Mouse (Mus musculus) spleen, embryonic (tissue): Measurements from ENCODE around the gene Gm10563.
"Not testable (repeated sequence)": the region's sequence is repeated elsewhere in the genome, so short reads cannot be mapped to it uniquely, and the experiment has no call there.

ENCODE experiments used
- CTCF ChIA-PET: fragments of 350-600 bp; sonication (Branson Sonifier 250); formaldehyde crosslinking; loops from one replicate; lab custom pipeline; 2022; lab: Charles Lee

The Gm10563 gene

GRCm38 (mm10) chr4:155601091-155601996 is 43.9 kb downstream of the Gm10563 start, which contains the start of gene Slc35e2:
Gene Slc35e2, plus strand, starts transcription at chr4:155601416.
- CTCF ChIA-PET, result interaction anchor here (0.6 kb wide), 1 partner anchor 68 kb away, joined by 3 read pairs; the partner anchor contains the start of gene Mib2

GRCm38 (mm10) chr4:155599901-155600825 is 45.0 kb downstream of the Gm10563 start:
- CTCF ChIA-PET, result interaction anchor here (0.6 kb wide), 1 partner anchor 23 kb away, joined by 4 read pairs; no protein-coding TSS in a partner anchor

- CTCF ChIA-PET, result no interaction called here
These were observed 46.7 kb downstream of the Gm10563 start for GRCm38 (mm10) chr4:155598536-155598935.

GRCm38 (mm10) chr4:155596606-155597005 is 48.6 kb downstream of the Gm10563 start:
- CTCF ChIA-PET, result no interaction called here

GRCm38 (mm10) chr4:155595777-155596176 is 49.4 kb downstream of the Gm10563 start:
- CTCF ChIA-PET, result no interaction called here

GRCm38 (mm10) chr4:155593780-155594179 is 51.4 kb downstream of the Gm10563 start:
- CTCF ChIA-PET, result no interaction called here

- CTCF ChIA-PET, result no interaction called here
These were observed 54.0 kb downstream of the Gm10563 start for GRCm38 (mm10) chr4:155591012-155591719.

GRCm38 (mm10) chr4:155589356-155589755 is 55.9 kb downstream of the Gm10563 start:
- CTCF ChIA-PET, result no interaction called here

- CTCF ChIA-PET, result interaction anchor here (0.6 to 2.1 kb wide), 2 partner anchors 10 to 101 kb away, joined by 7 to 8 read pairs; no protein-coding TSS in a partner anchor
These were observed 62.8 kb downstream of the Gm10563 start for GRCm38 (mm10) chr4:155582279-155582905.

- CTCF ChIA-PET, result interaction anchor here (1.0 kb wide), 1 partner anchor 97 kb away, joined by 3 read pairs; no protein-coding TSS in a partner anchor
These were observed 64.8 kb downstream of the Gm10563 start for GRCm38 (mm10) chr4:155580420-155580819.

GRCm38 (mm10) chr4:155578336-155579125 is 66.7 kb downstream of the Gm10563 start:
- CTCF ChIA-PET, result no interaction called here

GRCm38 (mm10) chr4:155577741-155578140 is 67.5 kb downstream of the Gm10563 start:
- CTCF ChIA-PET, result no interaction called here

- CTCF ChIA-PET, result no interaction called here
These were observed 68.1 kb downstream of the Gm10563 start for GRCm38 (mm10) chr4:155577132-155577531.

GRCm38 (mm10) chr4:155575521-155575920 is 69.7 kb downstream of the Gm10563 start:
- CTCF ChIA-PET, result interaction anchor here (0.6 kb wide), 1 partner anchor 74 kb away, joined by 3 read pairs; no protein-coding TSS in a partner anchor

- CTCF ChIA-PET, result interaction anchor here (0.6 kb wide), 1 partner anchor 73 kb away, joined by 3 read pairs; no protein-coding TSS in a partner anchor
These were observed 70.3 kb downstream of the Gm10563 start for GRCm38 (mm10) chr4:155574931-155575330.

- CTCF ChIA-PET, result no interaction called here
These were observed 71.3 kb downstream of the Gm10563 start for GRCm38 (mm10) chr4:155573876-155574275.

GRCm38 (mm10) chr4:155573155-155573554 is 72.1 kb downstream of the Gm10563 start:
- CTCF ChIA-PET, result no interaction called here

- CTCF ChIA-PET, result no interaction called here
These were observed 73.8 kb downstream of the Gm10563 start for GRCm38 (mm10) chr4:155571442-155571841.

- CTCF ChIA-PET, result not testable (repeated sequence)
These were observed 74.9 kb downstream of the Gm10563 start for GRCm38 (mm10) chr4:155570315-155570714.

- CTCF ChIA-PET, result no interaction called here
These were observed 75.4 kb downstream of the Gm10563 start for GRCm38 (mm10) chr4:155569818-155570217.
